Mouse (Mus musculus): ENCODE data around the gene Sirpa. TPM values are rescaled to one million over a fixed set of nuclear protein-coding genes. Genes with fewer than 3 reads are reported as not detected.

The Sirpa gene
- 10 to 100 TPM in 1 of 2 experiments, 1 to 10 TPM in 1; 9.5 to 14.4 TPM for total RNA-seq (2021)
- long read RNA-seq, experiment 1, transcript Sirpa-203 (8 exons, 3,982 nt), result major isoform, 5 of 14 reads
- long read RNA-seq, experiment 1, partial matches to known transcripts, result 2 of 14 reads
- long read RNA-seq, experiment 1, other reads (novel, unspliced or antisense), result 2 of 14 reads
- long read RNA-seq, experiment 2, transcript Sirpa-214 (9 exons, 3,812 nt), result major isoform, 8 of 21 reads
- long read RNA-seq, experiment 2, transcript Sirpa-203 (8 exons, 3,982 nt), result major isoform, 8 of 21 reads
- long read RNA-seq, experiment 2, partial matches to known transcripts, result 1 of 21 reads
- long read RNA-seq, experiment 2, other reads (novel, unspliced or antisense), result 1 of 21 reads

DNA sequence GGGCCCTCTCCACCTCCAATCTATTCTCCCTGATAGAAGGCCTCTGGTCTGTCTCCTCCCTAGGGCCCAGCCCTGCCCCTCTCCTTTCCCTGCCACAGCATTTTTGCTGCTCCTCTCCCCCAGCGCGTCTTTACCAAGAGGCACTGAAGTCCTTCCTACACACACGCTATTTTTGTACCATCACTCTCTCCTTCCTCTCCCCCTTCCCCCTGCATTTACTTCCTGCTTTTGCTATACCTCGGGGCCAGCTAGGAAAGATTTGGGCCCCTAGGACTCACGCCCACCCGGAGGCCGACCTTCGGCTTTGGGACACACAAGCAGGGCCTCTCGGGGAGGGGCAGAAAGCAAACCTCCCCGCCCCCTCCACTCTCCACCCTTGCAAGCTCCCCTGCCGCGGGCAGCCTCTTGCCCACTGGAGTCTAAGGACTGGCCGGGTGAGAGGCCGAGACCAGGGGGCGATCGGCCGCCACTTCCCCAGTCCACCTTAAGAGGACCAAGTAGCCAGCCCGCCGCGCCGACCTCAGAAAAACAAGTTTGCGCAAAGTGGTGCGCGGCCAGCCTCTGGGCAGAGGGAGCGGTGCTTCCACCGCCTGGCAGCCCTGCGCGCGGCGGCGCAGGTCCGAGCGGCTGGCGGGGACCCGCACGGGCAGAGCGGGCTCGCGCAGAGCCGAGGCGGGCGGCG is at the start of gene Sirpa:
Sirpa (plus strand) TSS at position 377 of the 682 bp plus-strand sequence.
- intact Hi-C loops (cut with DNase I; ENCODE audit: low total_unique reads), result no loop called here
- DNase-seq, result peak; percentile 80

DNA sequence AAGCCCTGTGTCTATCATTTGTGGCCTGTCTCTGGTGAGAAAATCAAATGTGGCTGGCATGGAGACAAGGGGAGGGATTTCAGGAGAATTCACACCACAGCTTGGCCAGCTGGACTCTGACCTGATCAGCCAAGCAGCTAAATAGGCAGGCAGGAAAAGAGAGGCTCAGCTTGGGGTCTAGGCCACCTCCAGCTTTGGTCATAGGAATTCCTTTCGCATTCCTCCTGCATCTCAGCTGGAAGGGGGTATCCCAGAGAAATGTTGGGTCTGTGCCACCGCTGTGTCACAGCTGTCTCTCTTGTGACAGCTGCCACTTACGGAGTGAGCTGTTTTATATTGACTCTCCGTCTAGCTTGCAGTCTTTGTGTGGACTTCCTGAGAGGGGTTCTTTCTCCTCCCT is 48.2 kb upstream of the Sirpa start:
- DNase-seq, result peak; percentile 28
- intact Hi-C loops (cut with DNase I; ENCODE audit: low total_unique reads), result no loop called here

DNA sequence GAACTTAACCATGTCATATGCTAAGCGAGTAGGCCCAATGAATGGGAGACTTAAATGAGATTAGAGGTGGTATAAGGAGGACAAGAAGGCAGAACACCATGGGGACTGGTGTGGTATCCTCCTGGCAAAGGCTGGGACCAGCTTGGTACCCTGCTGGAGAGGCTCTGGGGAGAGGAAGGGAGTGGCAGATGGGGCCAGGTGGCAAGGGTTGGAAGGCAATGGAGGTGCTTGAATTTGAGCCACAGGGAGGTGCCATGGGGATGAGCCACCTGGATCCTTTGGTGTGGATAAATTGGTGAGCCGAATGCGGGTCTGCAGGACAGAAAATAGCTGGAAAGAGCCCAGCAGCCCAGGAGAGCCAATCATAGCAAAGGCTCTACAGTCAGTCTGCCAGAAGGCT is 47.7 kb upstream of the Sirpa start:
- no peak for DNase-seq
- intact Hi-C loops (cut with DNase I; ENCODE audit: low total_unique reads), result no loop called here

DNA sequence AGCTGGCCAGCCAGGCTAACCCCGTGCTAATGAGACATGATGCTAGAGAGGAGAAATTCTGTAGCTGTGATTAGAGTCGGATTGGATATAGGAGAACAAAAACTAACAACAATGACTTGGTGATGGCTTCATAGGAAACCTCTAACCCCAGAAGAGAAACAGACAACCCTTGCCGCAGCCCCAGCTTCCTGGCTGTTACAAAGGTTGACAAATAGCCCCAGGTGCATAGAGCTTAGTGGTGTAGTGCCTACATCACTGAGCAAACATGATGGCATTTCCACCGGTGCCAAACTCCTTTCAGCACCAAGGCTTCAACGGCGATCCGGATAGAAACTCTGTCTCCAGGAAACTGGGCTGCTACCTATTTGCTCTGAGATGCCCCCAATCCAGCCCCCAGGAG is 47.0 kb upstream of the Sirpa start:
- intact Hi-C loops (cut with DNase I; ENCODE audit: low total_unique reads), result no loop called here
- no peak for DNase-seq

DNA sequence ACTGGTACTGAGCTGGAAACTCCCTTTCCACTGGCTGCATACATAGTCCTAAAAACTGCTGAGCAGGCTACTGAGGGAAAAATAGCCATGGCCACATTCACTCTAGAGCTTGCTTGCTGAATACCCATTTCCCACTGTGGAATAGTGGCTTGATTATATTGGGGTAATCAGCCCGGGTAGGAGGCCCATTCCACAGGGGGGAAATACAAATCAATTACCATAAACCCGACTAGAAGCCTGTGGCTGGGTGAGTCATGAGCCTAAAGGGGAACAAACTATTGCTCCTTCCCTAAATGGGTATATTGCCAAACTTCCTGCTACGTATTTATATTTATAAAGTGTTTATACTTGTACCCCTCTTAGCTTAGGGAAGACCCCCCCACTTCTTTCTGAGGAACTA is 45.9 kb upstream of the Sirpa start:
- no peak for DNase-seq
- intact Hi-C loops (cut with DNase I; ENCODE audit: low total_unique reads), result no loop called here

DNA sequence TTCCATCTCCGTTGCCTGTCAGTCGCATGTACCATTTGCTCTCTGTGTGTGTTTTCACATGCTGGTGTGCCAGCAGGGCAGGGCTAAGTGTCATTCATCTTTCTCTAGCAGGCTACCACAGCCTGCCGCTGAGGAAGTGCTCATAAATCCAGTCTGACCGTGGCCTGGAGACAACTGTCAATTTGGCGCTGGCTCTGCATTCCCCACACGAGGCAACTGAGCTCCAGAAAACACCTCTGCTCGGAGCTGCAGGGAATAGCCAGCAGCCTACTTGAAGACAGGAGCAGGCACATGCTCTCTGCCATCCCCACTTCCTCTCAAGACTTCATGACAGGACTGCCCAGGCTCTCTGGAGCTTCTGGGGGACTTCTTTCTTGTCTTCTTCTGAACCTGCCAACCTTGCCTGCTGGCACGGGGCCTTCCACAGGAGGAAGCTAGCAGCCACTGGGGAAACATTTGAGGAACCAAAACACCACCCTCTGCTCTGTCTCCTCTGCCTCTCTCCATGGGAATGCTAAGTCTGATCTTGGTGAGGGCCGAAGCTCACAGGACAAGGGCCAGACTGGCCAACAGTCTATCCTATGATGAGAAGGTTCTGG is 43.0 kb upstream of the Sirpa start:
- intact Hi-C loops (cut with DNase I; ENCODE audit: low total_unique reads), result no loop called here
- peak; percentile 36 for DNase-seq

DNA sequence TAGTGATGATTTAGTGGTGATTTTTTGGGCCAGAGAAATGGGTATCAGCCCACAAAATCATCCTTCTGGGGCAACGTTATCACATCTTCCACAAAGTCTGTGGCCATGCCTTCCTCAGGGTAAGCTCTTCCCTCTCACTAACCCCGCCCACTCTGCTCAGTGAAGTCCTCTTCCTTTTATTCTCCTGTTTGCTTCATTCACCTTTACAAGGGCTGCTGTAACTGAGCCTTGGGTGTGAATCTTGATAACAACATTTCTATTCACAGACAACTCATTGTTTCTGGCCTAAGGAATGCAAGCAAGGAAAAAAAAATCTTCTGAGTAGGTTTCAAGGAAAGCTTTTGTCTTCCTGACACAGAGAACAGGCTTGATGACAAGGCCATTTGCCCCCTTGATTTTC is 41.9 kb upstream of the Sirpa start:
- no peak for DNase-seq
- intact Hi-C loops (cut with DNase I; ENCODE audit: low total_unique reads), result no loop called here

DNA sequence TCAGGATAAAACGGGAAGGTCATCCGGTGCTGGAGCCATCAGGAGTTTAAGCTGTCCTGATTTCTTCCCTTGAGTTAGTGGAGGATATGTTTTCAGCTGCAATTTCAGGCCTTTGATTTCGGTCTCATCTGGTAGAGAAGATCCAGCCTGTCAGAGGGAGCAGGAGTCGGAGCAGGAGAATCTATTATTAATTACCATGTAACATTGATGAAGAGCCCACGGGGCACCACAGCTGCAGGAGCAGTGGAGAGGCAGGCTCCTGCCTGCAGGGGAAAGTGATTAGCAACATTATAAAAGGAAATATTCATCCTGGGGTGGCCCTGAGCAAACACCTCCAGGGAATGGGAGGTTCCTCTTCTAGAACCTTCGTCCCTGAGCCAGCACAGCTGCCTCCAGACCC is 36.6 kb upstream of the Sirpa start:
- DNase-seq, result no peak
- intact Hi-C loops (cut with DNase I; ENCODE audit: low total_unique reads), result no loop called here

DNA sequence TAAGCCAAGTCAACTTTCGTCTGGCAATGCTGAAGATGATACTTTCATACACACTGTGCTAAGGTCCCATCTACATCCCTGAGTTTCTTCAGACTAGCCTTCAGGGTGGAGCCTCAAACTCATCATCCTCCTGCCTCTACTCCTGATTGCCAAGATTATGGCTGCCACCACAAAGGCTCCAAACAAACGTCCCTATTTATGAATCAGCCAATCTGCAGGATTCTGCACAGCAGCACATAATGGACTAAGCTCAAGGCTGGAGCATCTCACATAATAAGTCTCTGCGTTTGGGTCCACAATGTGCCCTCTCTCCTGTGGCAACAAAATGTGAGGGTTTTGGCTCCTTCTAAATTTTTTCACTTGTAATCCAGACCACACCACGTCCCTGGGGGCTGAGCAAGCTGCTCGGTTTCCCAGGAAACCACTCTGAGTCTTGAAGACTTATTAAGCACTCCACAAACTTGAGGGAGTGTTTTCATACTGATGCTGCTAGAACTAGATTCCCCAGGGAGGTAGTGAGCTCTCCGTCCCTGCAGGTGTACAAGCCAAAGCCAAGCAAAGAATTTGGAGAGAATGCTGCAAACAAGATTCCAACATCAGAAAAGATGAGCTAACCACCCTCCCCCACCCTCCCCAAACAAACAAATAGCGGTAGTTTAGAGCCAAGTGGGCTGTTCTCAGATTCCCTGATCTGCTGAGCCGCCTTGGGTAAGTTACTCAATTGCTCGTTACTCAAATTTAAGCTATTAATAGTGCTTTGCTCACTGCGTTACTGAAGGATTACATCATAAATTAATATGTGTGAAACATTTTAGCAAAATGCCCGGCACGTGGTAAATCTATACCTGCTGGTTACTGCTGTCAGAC is 34.4 kb upstream of the Sirpa start:
- DNase-seq, result peak; percentile 61
- intact Hi-C loops (cut with DNase I; ENCODE audit: low total_unique reads), result no loop called here

DNA sequence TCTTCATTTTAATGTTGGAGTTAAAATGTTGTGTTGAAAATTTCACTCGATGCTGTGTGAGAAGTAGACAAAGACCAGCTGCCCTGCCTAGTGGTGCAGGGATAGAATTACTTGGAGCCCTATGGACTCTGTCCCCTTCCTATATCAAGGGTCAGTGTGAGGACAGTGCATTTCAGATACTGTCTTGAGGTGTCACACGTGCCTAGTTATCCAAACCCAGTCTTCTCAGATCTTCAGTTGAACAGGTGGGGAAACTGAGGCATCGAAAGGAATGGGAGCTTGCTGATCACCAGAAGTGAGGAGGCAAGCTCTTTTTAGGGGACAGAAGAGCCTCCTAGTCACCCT is 33.8 kb upstream of the Sirpa start:
- no peak for DNase-seq
- intact Hi-C loops (cut with DNase I; ENCODE audit: low total_unique reads), result no loop called here

DNA sequence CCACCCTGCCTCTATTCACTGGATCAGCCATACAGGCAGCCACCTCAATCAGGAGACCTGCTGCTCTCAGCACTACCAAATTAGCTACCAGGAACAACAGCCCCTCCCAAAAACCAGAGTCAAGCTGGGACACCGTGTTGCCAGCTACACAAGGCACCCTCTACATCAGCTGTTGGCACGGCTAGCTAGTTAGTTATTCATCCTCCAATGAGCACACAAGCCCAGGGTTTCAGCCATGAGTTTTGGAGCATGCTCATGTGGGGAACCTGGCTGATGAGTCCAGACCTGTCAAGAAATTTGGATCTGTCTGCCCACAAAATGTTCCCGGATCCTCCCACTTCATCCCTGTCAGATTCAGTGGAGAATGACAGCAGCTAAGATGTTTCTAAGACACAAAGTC is 30.8 kb upstream of the Sirpa start:
- intact Hi-C loops (cut with DNase I; ENCODE audit: low total_unique reads), result no loop called here
- DNase-seq, result no peak

DNA sequence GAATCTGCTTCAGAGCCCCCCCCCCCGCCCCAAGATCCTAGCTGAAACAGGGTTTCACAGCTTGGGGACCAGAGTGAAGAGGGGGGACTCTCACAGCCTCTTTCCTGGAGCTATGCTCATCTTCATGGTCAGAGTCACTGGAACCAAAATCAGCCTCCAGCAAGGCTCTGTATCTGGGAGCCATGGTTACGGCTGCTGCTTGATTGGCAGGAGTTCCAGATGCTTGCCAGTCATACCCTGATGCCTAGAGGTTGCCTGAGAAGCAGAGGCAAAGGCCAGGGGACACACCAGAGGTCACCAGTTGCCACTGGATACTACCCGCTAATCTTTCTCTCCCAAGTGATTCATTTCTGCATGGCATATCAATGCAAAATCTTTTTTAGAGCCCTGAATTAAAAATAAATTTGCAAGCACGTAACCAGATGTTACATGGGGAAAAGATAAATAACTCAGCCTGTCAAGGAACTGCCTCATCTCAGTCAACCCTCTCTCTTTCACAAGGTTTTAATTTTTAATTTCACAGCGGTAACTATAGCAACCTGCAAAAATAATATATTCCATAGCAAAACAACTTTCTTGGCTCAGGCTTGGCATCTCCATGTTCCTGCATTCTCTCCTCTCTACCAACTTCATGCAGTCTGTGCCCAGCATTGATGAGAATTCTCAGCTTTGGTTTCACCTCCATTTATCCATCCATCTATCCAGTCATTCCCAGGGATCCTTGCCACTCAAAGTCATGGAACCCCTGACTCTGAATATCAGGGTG is 28.5 kb upstream of the Sirpa start:
- intact Hi-C loops (cut with DNase I; ENCODE audit: low total_unique reads), result no loop called here

DNA sequence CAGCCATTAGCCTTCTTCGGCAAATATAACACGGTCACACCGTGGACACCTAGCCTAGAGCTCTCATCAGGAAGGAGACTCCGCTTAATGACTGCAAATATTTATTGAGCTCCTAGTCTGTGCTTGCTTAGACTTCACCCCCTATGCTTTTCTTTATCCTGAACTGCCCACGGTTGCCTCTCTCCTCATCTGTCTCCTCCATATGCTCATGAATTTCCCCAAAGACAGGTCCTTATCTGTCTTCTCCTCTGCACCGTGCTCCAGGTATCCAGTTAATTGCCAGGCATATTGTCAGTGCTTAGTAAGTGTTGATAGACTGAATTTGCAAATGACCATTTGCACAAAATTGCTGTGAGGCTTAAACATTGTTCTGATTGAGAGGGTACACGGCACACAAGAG is 23.5 kb upstream of the Sirpa start:
- no peak for DNase-seq
- intact Hi-C loops (cut with DNase I; ENCODE audit: low total_unique reads), result no loop called here

More for the DNA sequence above, 28.5 kb upstream of the Sirpa start:
- no peak for DNase-seq

DNA sequence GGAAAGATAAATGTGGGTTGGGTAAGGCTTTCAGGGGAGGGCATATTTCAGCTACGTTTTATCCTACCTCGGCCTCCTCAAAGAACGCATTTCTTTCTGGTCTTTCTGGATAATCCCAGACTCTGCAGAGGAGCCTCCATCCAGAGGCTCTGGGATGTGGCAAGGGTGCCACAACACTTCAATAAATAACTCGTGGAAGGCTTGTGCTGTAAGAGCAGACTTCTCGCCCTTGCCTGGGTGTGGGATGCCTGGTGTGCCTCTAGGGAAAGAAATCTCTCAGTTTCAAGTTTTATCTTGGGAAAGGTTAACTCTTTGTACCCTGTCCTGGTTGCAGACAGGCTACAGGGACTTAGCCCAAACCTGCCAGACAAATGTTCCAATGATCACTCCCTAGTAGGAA is 23.1 kb upstream of the Sirpa start:
- intact Hi-C loops (cut with DNase I; ENCODE audit: low total_unique reads), result no loop called here
- no peak for DNase-seq

DNA sequence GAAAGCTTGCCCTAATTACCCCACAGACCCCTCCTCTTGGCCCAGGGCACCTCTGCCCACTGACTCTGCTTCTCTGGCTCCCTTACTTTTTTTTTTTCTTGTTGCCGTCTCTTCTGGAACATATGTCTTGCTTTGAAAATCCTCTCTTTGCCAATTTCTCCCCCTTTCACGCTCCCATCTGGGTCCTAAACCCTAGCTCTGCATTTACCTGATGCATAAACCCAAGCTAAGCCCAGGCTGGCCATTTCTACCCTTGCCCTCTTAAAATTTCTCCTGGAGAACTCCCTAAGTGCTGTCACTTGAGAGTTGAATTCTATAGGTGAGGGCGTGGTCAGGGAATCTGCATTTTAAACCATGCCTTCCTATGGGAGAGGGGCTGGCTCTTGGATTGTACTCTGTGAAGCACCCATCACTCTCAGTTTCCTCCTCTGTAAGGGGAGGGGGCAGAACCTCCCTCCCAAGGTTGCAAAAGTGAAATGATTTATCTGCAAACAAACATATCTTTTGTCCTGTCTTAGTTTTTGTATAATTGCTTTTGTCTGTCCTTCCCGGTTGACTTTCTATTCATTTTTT is 18.8 kb upstream of the Sirpa start:
- intact Hi-C loops (cut with DNase I; ENCODE audit: low total_unique reads), result no loop called here
- DNase-seq, result no peak

DNA sequence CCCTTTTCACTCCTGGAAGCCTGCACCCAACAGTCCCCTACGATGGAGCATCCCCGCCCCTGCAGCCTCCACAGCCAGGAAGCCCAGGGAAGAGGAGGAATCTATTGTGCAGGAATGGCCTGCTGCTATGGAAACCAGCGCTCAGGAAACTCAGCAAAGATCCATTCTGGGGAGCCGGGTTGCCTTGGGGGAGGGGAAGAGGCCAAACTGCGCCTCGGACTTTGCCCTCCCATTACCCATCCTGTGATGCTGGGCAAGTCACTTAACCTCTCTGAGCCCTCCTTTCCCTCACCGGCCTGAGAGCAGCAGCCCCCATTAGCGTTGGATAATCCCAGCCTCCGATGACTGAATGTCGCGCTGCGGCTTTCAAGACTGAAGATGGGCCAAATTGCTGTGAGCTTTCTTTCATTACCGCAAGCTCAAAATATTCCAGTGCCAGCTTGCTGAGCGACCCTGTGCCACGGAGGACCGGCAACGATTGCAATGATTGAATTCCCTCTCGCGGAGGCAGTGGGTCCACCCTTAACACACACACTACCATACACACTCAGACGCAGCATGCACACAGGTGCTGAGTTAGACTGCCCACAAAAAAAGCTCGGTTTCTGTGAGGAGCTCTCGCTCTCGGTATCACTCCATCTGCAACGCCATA is 18.1 kb upstream of the Sirpa start:
- no peak for DNase-seq
- intact Hi-C loops (cut with DNase I; ENCODE audit: low total_unique reads), result no loop called here

DNA sequence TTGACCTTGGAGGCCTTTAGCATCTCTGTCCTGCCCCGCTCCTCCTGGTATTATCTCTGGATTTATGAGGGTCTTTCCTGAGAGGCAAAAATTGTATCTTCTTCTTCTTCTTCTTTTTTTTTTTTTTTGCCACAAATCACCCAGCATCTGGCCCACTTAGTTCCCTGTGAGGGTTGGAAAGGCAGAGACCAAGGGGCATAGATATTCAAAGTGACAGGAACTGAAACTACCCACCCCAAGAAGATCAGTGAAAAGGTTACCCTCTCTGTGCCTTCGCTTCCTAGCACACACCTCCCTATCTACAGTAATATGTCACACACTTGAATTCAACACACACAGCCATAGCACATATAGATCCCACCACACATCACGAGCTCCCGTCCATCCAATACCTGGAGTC is 17.5 kb upstream of the Sirpa start:
- intact Hi-C loops (cut with DNase I; ENCODE audit: low total_unique reads), result no loop called here
- no peak for DNase-seq

DNA sequence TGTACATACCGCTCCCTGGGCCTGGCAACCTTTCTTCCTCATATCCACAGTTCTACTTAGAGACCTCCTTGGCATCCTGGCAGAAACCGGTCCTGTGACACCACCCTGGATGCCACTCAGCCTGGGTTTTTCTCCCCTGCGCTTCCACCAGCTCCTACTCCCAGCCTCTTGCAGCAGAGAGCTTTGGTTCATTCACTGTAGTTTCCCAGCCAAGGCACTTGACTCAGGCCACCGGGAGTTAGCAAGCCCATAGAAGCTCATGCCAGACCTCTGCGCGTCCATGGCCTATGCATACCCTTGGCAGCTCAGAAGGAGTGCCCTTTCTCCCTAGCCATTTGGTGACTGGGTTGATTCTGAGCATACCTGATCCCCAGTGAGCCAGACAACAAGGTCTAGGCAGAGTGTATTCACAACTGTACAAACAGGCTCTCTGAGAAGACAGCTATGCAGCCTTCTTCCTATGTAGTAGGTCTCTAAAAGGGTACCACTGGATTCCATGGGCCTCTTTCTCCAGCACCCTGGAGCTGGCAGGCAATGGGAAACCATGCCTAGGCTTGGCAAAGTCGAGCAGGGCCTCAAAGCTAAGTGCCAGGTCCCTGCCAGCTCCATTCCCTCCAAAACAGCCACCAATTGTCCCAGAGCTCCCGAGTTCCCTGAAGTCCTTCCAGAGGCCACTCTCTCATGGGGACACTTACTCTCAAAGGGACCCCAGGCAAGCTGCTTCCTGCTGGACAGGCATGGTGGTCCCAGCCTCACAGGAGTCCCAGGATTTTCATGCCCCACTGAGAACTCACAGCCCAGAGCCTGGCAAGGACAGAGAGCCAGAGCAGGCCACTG is 15.8 kb upstream of the Sirpa start:
- intact Hi-C loops (cut with DNase I; ENCODE audit: low total_unique reads), result no loop called here
- no peak for DNase-seq

Data from gastrocnemius, postnatal 14 days (tissue).